Comparison of ENCODE assay signal across 8 mouse cellular contexts in the genomic region with DNA sequence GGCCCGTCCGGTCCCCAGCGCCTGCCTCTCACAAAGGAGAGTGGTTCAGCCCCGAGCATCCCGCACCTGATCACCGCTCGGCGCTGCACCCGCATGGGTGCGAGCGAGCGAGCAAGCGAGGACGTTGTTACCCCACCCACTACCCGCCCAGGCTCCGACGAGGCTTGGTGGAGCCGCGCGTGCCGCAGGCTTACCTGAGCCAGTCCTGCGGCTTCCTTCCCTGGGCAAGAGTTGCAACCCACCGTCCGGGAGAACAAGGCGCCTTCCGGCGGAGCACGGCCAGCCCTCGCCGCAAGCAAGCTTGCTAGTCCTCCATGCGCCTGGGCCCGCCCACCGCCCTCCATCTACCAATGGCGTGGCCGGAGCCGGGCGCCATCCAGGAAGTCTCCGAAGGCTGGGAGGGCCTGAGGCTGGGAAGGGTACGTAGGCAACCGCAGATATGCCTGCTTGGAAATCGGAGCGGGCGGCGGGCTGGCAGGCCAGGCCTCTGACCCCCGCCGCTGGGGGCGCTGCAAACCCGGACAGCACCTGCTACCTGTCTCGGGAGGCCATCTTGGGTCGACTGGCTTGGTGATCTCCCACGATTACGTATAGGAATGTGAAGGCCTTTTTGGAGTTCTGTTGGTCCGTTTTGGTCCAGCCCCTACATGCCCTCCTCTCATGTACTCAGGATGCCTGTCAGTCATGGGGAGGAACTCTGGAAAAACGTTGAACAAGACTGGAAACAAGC. TPM values are rescaled to one million over a fixed set of nuclear protein-coding genes. Genes with fewer than 3 reads are reported as not detected.
DNase-seq lines count a peak whose midpoint lies in the region; ATAC-seq and TF ChIP-seq lines count a peak whose summit lies in the region.

Chd8 (minus strand) TSS at position 297 of the 730 bp plus-strand sequence.

- WGBS in heart, embryonic 10.5 days: 1% methylated on average over 54 of the region's 54 CpGs
- under 1% methylated on average over 54 of the region's 54 CpGs for WGBS in kidney, embryonic 16.5 days
- under 1% methylated on average over 54 of the region's 54 CpGs for WGBS in liver, adult 2 months

- H3K27ac ChIP-seq in heart, embryonic 10.5 days: peak within 1 kb of the TSS; percentile 92
- peak within 1 kb of the TSS; percentile 94 for H3K27ac ChIP-seq in kidney, embryonic 16.5 days (ENCODE audit: low read length)
- H3K27ac ChIP-seq in liver, adult 2 months (replicated peaks; ENCODE audit: insufficient read depth, low read depth, low read length): peak within 1 kb of the TSS; percentile 60

- peaks cover 7% of the 10 kb centered on the region; the same call in 1 of the 2 replicates for H3K79me2 ChIP-seq in liver, adult 2 months (ENCODE audit: control insufficient read depth, insufficient read depth, low read length)
- peaks cover 45% of the 10 kb centered on the region for H3K79me2 ChIP-seq in myocyte (ENCODE audit: control insufficient read depth, insufficient read depth)

- peak within 1 kb of the TSS; percentile 66 for H3K4me2 ChIP-seq in kidney, embryonic 16.5 days (replicated peaks; ENCODE audit: low read depth, low read length)
- H3K4me2 ChIP-seq in myocyte (ENCODE audit: low read depth): peak within 1 kb of the TSS; percentile 98

- peak within 1 kb of the TSS; percentile 90 for H3K9ac ChIP-seq in kidney, embryonic 16.5 days (replicated peaks; ENCODE audit: low read length)
- H3K9ac ChIP-seq in liver, adult 2 months (ENCODE audit: low read depth, low read length): peak within 1 kb of the TSS; percentile 85

- H3K4me3 ChIP-seq in heart, embryonic 10.5 days: peak within 1 kb of the TSS; percentile 82
- H3K4me3 ChIP-seq in kidney, embryonic 16.5 days (ENCODE audit: low read length): peak within 1 kb of the TSS; percentile 81
- H3K4me3 ChIP-seq in liver, adult 2 months (ENCODE audit: insufficient read depth, low read depth, low read length): peak within 1 kb of the TSS; percentile 80
- H3K4me3 ChIP-seq in myocyte: peak within 1 kb of the TSS; percentile 59

- ATAC-seq in erythroblast, adult 5-6 weeks (replicated peaks; ENCODE audit: low FRiP score, poor library complexity, severe bottlenecking): peak; percentile 98
- ATAC-seq in kidney, embryonic 16.5 days (ENCODE audit: low FRiP score, low TSS enrichment): peak; percentile 100

- TF ChIP-seq POLR2A in liver, adult 2 months (IDR thresholded peaks at IDR 0.05; ENCODE audit: extremely low read depth, insufficient read depth, low read length): peak; percentile 77
- peak; percentile 79 for TF ChIP-seq POLR2A in myocyte (IDR thresholded peaks at IDR 0.05; ENCODE audit: insufficient read length, low read depth)

- peaks cover 4% of the 10 kb centered on the region; the same call in 1 of the 2 replicates for H3K4me1 ChIP-seq in heart, embryonic 10.5 days
- H3K4me1 ChIP-seq in kidney, embryonic 16.5 days (ENCODE audit: insufficient read depth, low read length): peaks cover 17% of the 10 kb centered on the region
- peaks cover 3% of the 10 kb centered on the region; the same call in 1 of the 2 replicates for H3K4me1 ChIP-seq in liver, adult 2 months (ENCODE audit: control insufficient read depth, insufficient read depth, low read length)

- TF ChIP-seq CTCF in liver, adult 2 months (IDR thresholded peaks at IDR 0.05; ENCODE audit: low read depth, low read length): peak; percentile 82

- H3K36me3 ChIP-seq in heart, embryonic 10.5 days: no peaks in the 10 kb centered on the region; the same call in 1 of the 2 replicates
- 0 out of 2 replicates have a peak, but pooled peaks cover 3% of the 10 kb centered on the region for H3K36me3 ChIP-seq in kidney, embryonic 16.5 days (ENCODE audit: insufficient read depth, low read length)
- no peaks in the 10 kb centered on the region; the same call in 1 of the 2 replicates for H3K36me3 ChIP-seq in liver, adult 2 months (ENCODE audit: control insufficient read depth, insufficient read depth, low read length)
- no peaks in the 10 kb centered on the region for H3K36me3 ChIP-seq in myocyte (ENCODE audit: control insufficient read depth, insufficient read depth)
- H3K36me3 ChIP-seq in splenic B cell, adult 2 months (ENCODE audit: control insufficient read depth, insufficient read depth, low read length, poor library complexity, severe bottlenecking): 0 out of 2 replicates have a peak, but pooled peaks cover 2% of the 10 kb centered on the region

- peak within 1 kb of the TSS; percentile 37 for H3ac ChIP-seq in myocyte (ENCODE audit: control insufficient read depth, insufficient read length)

- no peaks in the 10 kb centered on the region for H3K9me3 ChIP-seq in heart, embryonic 10.5 days
- no peaks in the 10 kb centered on the region for H3K9me3 ChIP-seq in kidney, embryonic 16.5 days (ENCODE audit: low read length)

- no peaks in the 10 kb centered on the region for H3K27me3 ChIP-seq in heart, embryonic 10.5 days (ENCODE audit: insufficient read depth, poor library complexity, severe bottlenecking)
- no peaks in the 10 kb centered on the region for H3K27me3 ChIP-seq in kidney, embryonic 16.5 days (ENCODE audit: insufficient read depth, low read length)
- no peaks in the 10 kb centered on the region for H3K27me3 ChIP-seq in liver, adult 2 months (ENCODE audit: control insufficient read depth, insufficient read depth, low read length)
- H3K27me3 ChIP-seq in myocyte (ENCODE audit: control insufficient read depth, insufficient read depth, insufficient read length): no peaks in the 10 kb centered on the region
- no peaks in the 10 kb centered on the region for H3K27me3 ChIP-seq in splenic B cell, adult 2 months (ENCODE audit: control insufficient read depth, insufficient read depth, low read length, poor library complexity, severe bottlenecking)

- DNase-seq in B cell, adult 2 months: peak; percentile 99
- peak; percentile 99 for DNase-seq in brain, adult 2 months (ENCODE audit: low read depth, low spot score)
- peak; percentile 99 for DNase-seq in heart, embryonic 10.5 days (ENCODE audit: low spot score)
- DNase-seq in liver, adult 2 months (ENCODE audit: extremely low read depth, low read depth, low spot score): peak; percentile 90
- DNase-seq in splenic B cell, adult 2 months (ENCODE audit: low read depth, low spot score): peak; percentile 98

TF ChIP-seq in myocyte, 11 proteins besides CTCF, POLR2A, EP300 and RAD21:
- TF ChIP-seq E2F4 (IDR thresholded peaks at IDR 0.05; ENCODE audit: insufficient read depth) (no peak), TCF12 (IDR thresholded peaks at IDR 0.05; ENCODE audit: insufficient read depth, poor library complexity, severe bottlenecking) (no peak), MYOD1 (IDR thresholded peaks at IDR 0.05; ENCODE audit: control insufficient read depth in 1 of 3, insufficient read length in 2 of 3, low read depth in 2 of 3) (peak in 2 of 3 experiments; percentile 61 to 85), TCF3 (IDR thresholded peaks at IDR 0.05; ENCODE audit: insufficient read length, low read depth) (peak; percentile 10), USF1 (IDR thresholded peaks at IDR 0.05; ENCODE audit: low read depth) (no peak), SRF (IDR thresholded peaks at IDR 0.05; ENCODE audit: control insufficient read depth, insufficient read length, low read depth) (peak; percentile 44), POLR2AphosphoS2 (IDR thresholded peaks at IDR 0.05; ENCODE audit: insufficient read length, low read depth) (peak; percentile 84), MYOG (IDR thresholded peaks at IDR 0.05; ENCODE audit: control insufficient read depth in 1 of 3, insufficient read depth in 1 of 3, insufficient read length in 2 of 3, low read depth in 2 of 3) (peak in 2 of 3 experiments; percentile 53 to 83), CEBPB (IDR thresholded peaks at IDR 0.05; ENCODE audit: insufficient read depth, poor library complexity, severe bottlenecking) (no peak), MAX (IDR thresholded peaks at IDR 0.05; ENCODE audit: low read depth) (no peak), REST (IDR thresholded peaks at IDR 0.05; ENCODE audit: insufficient read depth, insufficient read length) (no peak)

RNA-seq across cellular contexts. Expression of gene Chd8, which starts in this region (rescaled TPM):
- 21.1 and 51.1 TPM in 2 replicates for total RNA-seq in erythroblast, adult 5-6 weeks (2015; ENCODE audit: low replicate concordance)
- total RNA-seq in erythroblast, adult 5-6 weeks (2017; ENCODE audit: low replicate concordance): 22.7 and 42.8 TPM in 2 replicates
- 32.6 and 34.0 TPM in 2 replicates for polyA plus RNA-seq in heart, embryonic 10.5 days (2016; fragmentation: Nextera tagmentation; extraction: Ambion mirVana)
- 27.5 and 34.9 TPM in 2 replicates for polyA plus RNA-seq in kidney, embryonic 16.5 days (2015; fragmentation: Nextera tagmentation; extraction: Ambion mirVana)
- 20.4 and 22.7 TPM in 2 replicates for total RNA-seq in liver, adult 2 months (2014; rRNA removed)
- polyA plus RNA-seq in liver, adult 2 months (2012; rRNA removed): 9.6 and 13.7 TPM in 2 replicates
- 19.6 TPM for polyA plus RNA-seq in myocyte (2012; fragmentation: generic; extraction: Trizol)

Comparison
In these comparisons a context has a peak if more than half of its experiments do, and no peak if none do; other contexts are left out.
1. Peak in every context shown above with its lines: DNase-seq, ATAC-seq, H3K4me3 ChIP-seq and H3K27ac ChIP-seq.